Mouse (Mus musculus): ENCODE measurements around the gene Slc39a7. TPM values are rescaled to one million over a fixed set of nuclear protein-coding genes. Genes with fewer than 3 reads are reported as not detected.

Gene Slc39a7
- total RNA-seq, 2 experiments from 2014 or later, result 44.9 to 60.1 TPM

GRCm38 (mm10) chr17:34034064-34034463, 2.6 kb upstream of the Slc39a7 start:
- peak; percentile 67 for DNase-seq
- intact Hi-C loops (cut with DNase I; ENCODE audit: low total_unique reads), result no loop called here

DNA sequence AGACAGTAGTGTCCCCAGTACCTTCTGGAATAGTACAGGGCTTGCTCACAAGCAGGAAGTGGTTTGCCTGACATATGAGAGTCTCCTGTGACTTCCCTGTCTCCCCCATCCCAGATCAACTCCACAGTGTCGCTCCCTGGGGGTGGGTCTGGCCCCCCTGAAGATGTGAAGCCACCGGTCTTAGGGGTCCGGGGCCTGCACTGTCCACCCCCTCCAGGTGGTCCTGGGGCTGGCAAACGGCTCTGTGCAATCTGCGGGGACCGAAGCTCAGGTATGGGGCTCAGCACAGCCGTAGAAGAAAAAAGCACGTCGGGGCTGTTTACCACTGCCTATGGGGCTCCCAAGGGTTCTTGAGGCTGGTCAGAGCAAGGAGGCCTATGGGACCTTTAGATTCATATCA, 2.0 kb upstream of the Slc39a7 start:
- DNase-seq, result no peak
- intact Hi-C loops (cut with DNase I; ENCODE audit: low total_unique reads), result no loop called here

DNA sequence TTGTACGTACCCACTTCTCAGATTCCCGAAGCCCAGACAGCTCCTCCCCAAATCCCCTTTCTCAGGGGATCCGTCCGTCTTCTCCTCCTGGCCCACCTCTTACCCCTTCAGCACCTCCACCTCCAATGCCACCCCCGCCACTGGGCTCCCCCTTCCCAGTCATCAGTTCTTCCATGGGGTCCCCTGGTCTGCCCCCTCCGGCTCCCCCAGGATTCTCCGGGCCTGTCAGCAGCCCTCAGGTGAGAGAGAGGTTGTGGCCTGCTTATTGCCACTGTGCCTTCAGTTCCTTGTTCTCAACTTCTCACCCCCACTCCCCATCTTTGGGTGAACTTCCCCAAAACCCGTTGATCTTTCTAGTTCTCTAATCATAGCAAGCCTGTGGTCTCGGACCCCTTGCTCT, 1.3 kb upstream of the Slc39a7 start:
- DNase-seq, result no peak
- intact Hi-C loops (cut with DNase I; ENCODE audit: low total_unique reads), result no loop called here

- no peak for DNase-seq
Measured at GRCm38 (mm10) chr17:34032174-34032632, 721 bp upstream of the Slc39a7 start.

GRCm38 (mm10) chr17:34030861-34031326, 588 bp downstream of the Slc39a7 start:
- intact Hi-C loops (cut with DNase I; ENCODE audit: low total_unique reads), result no loop called here
- DNase-seq, result no peak

More at GRCm38 (mm10) chr17:34032174-34032632, 721 bp upstream of the Slc39a7 start:
- intact Hi-C loops (cut with DNase I; ENCODE audit: low total_unique reads), result no loop called here

DNA sequence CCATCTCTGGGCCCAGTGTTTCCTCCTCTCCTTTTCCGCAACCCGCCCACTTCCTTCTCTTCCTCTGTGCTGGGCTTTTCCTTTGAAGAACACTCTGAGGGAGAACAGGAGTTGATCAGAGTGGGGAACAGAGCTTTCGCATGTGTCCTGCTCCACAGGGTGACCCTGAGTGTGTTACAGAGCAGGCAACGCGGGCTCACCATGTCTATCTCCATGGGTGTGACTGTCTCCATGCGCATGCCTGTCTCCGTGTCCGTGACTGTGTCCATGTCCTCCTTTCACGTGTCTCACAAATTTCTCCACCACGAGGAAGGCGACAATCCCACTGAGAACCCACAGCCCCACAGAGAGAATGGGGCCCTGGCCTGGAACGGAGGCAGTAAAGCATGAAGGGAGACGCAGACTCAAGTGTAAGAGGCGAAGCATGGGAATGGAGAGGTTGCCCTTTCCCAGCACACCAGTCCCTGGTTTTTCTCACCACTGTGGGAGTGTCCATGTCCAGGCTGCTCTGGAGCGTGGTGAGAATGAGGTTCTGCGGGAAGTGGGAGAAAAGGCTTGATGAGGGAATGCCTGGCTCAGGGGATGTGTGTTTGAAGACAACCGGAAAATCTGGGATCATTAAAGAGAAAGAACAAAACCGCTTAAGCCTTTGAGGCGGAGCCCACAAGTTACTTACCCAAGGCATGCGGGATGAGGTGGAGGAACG, 1.4 kb downstream of the Slc39a7 start:
- intact Hi-C loops (cut with DNase I; ENCODE audit: low total_unique reads), result no loop called here
- no peak for DNase-seq

DNA sequence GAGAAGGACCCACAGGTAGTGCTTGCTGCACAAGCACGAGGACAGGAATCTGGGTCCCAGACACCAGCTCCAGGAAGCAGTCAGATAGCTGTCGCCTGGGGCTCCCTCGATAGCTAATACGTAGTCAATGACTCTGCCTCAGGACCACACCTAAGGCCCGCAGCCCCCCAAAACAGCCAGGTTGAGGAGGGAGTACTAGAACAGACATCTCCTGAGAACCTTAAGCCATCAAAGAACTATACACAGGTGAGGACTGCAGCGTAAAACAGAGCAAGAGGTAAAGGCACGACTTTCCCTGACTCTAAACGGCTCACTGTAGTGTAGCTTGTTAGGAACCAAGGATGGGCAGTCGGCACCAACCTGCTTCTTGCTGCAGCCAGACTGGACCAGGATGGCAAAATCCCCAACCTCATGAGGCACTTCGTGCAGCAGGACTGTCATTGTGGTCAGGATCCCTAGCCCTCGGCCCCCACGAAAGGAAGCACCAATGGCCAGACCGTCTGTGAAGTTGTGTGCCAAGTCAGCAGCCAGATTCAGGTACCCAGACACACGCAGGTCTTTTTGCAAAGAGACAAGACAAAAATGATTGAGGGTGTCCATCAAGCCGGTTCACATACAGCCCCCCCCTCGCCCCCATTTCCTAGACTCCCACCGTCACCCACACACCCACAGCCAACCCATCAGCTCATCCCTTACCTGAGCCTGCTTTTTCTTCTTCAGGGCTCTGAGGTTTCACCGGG, 2.2 kb downstream of the Slc39a7 start:
- intact Hi-C loops (cut with DNase I; ENCODE audit: low total_unique reads), result no loop called here
- no peak for DNase-seq

- DNase-seq, result no peak
- intact Hi-C loops (cut with DNase I; ENCODE audit: low total_unique reads), result no loop called here
Measured at GRCm38 (mm10) chr17:34028501-34029149, 2.9 kb downstream of the Slc39a7 start.

- peak; percentile 94 for DNase-seq
- intact Hi-C loops (cut with DNase I; ENCODE audit: low total_unique reads), result no loop called here
Measured at GRCm38 (mm10) chr17:34027656-34028223, 3.7 kb downstream of the Slc39a7 start, which contains the start of gene H2-Ke6. Gene H2-Ke6 (minus strand): TSS chr17:34028060.

DNA sequence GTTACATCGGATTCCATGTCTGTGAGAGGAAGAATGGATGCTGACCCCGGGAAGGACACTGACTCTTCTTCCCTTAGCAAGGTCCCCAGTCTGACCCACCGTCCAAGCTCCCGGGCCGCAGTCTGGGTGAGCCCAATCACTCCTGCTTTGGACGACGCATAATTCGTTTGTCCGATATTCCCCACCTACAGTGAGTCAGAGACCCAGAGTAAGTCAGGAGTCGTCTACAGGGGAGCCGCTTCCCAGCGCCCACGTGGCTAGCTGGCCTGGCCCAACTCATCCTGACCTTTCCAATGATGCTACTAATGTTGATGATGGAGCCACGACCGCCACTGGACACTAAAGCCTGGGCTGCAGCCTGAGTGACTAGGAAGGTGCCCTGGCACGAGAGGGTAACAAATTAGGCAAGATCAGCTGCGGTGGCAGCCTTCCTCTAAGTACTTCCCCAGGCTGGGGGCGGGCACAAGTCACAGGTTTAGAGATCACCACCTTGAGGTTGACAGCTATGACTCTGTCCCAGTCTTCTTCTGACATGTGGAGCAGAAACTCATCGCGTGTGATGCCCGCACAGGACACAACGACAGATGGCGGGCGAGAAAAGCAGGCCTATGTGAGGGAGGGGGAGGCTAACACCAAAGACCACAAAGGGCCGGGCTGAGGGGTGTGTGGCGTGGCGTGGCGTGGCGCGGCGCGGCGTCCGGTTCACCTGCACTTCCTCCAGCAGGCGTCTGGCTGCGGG, 4.4 kb downstream of the Slc39a7 start:
- intact Hi-C loops (cut with DNase I; ENCODE audit: low total_unique reads), result no loop called here
- DNase-seq, result no peak

DNA sequence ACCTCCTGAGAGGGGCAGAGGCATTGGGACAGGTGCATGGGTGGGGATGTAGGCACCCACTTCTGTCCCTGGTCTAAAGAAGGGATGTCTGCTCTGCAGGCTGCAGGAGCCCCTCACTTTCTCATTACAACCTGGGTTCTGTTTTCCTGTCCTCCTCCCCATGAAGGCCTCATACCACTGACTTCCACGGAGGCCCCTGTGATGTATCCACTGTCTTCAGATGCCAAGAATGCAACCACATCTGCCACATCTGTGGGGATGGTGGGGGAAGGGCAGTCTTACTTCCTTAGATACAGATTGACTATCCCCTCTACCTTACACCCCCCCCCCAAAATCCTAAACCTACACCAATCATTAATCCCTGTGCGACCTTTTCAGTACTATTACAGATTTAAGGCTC, 5.3 kb downstream of the Slc39a7 start:
- intact Hi-C loops (cut with DNase I; ENCODE audit: low total_unique reads), result no loop called here
- no peak for DNase-seq

GRCm38 (mm10) chr17:34025756-34026151, 5.7 kb downstream of the Slc39a7 start:
- no peak for DNase-seq
- intact Hi-C loops (cut with DNase I; ENCODE audit: low total_unique reads), result no loop called here

GRCm38 (mm10) chr17:34024861-34025755, 6.4 kb downstream of the Slc39a7 start:
- no peak for DNase-seq
- intact Hi-C loops (cut with DNase I; ENCODE audit: low total_unique reads), result no loop called here

DNA sequence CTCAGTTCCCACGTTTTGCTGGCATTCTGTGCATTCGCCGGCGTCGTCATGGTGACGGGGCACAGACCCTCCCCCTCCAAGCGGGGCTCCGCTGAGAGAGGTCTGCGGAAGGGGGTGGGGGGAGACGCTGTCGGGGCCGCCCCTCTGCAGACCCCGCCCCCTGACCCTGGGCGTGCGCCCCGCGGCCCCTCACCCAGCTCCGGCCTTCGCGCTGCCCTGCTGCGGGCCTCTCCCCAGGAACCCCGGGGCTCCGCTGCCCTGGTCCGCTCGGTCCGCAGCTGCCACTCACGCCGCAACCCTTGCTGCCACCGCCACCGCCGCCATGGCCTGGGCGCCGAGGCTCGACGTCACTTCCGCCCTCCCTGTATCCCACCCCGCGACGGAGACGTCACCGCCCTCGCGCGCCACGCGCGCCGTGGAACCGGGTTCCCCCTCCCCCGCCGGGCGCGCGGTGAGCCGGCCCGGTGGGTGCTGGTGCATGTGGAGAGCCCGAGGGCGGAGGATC, 7.1 kb downstream of the Slc39a7 start, which contains the start of gene Ring1:
Gene Ring1, minus strand, starts transcription at position 364 of the 505 bp plus-strand sequence.
- intact Hi-C loops (cut with DNase I; ENCODE audit: low total_unique reads), result no loop called here
- peak; percentile 88 for DNase-seq

GRCm38 (mm10) chr17:34023678-34024077, 7.8 kb downstream of the Slc39a7 start:
- no peak for DNase-seq
- intact Hi-C loops (cut with DNase I; ENCODE audit: low total_unique reads), result no loop called here

- intact Hi-C loops (cut with DNase I; ENCODE audit: low total_unique reads), result no loop called here
- DNase-seq, result no peak
Measured at GRCm38 (mm10) chr17:34022987-34023386, 8.5 kb downstream of the Slc39a7 start.

- no peak for DNase-seq
Measured at GRCm38 (mm10) chr17:34022414-34022783, 9.1 kb downstream of the Slc39a7 start.

More at GRCm38 (mm10) chr17:34022414-34022783, 9.1 kb downstream of the Slc39a7 start:
- intact Hi-C loops (cut with DNase I; ENCODE audit: low total_unique reads), result no loop called here
